Mouse (Mus musculus) large intestine, adult 2 months (tissue): ENCODE measurements around the gene Gzmm. TPM values are rescaled to one million over a fixed set of nuclear protein-coding genes. Genes with fewer than 3 reads are reported as not detected.

Source experiments
- DNase-seq: peaks from one replicate; pipeline ENCODE4 v3.0.0-alpha.2; 2012; ENCODE audit warnings: low read depth, low spot score
- WGBS: fragments of 180-500 bp; shearing (Covaris S2); methylation state at CpG from one replicate; pipeline ENCODE4 v1.1.7; 2018; 5-methylcytosine and 5-hydroxymethylcytosine counted together
- polyA plus RNA-seq: library from polyadenylated mRNA; depleted of rRNA; stranded (reverse); fragments of >200 nt; gene quantifications from 2 replicates; pipeline ENCODE4 v1.2.3, GENCODE M21; 2012

Gene Gzmm
- polyA plus RNA-seq, 1 experiment = 0.88 TPM

GRCm38 (mm10) chr10:79675346-79676035 lies 13.3 kb upstream of the Gzmm start:
- DNase-seq = no peak
- 82% methylated on average over 44 of the region's 44 CpGs for WGBS

GRCm38 (mm10) chr10:79680606-79681495 lies 8.0 kb upstream of the Gzmm start:
- no peak for DNase-seq
- 16% methylated on average over 11 of the region's 11 CpGs for WGBS

- WGBS = under 1% methylated on average over 81 of the region's 84 CpGs
Measured at GRCm38 (mm10) chr10:79681591-79682245, 7.1 kb upstream of the Gzmm start, which contains the start of gene Cdc34. Gene Cdc34 (plus strand): TSS chr10:79682195.

GRCm38 (mm10) chr10:79682551-79682915 lies 6.3 kb upstream of the Gzmm start:
- WGBS = under 1% methylated on average over 10 of the region's 10 CpGs
- DNase-seq = no peak

More at GRCm38 (mm10) chr10:79681591-79682245, 7.1 kb upstream of the Gzmm start, which contains the start of gene Cdc34:
- peak; percentile 91 for DNase-seq

GRCm38 (mm10) chr10:79682916-79683582 lies 5.8 kb upstream of the Gzmm start:
- under 1% methylated on average over 10 of the region's 10 CpGs for WGBS
- no peak for DNase-seq

GRCm38 (mm10) chr10:79683726-79684640 lies 4.8 kb upstream of the Gzmm start:
- WGBS = 70% methylated on average over 6 of the region's 6 CpGs
- DNase-seq = no peak

GRCm38 (mm10) chr10:79684770-79685600 lies 3.8 kb upstream of the Gzmm start:
- no peak for DNase-seq
- 94% methylated on average over 25 of the region's 25 CpGs for WGBS

GRCm38 (mm10) chr10:79686219-79686618 lies 2.6 kb upstream of the Gzmm start:
- WGBS = 92% methylated on average over 2 of the region's 2 CpGs
- DNase-seq = no peak

- WGBS = 91% methylated on average over 1 of the region's 1 CpGs
- DNase-seq = no peak
Measured at GRCm38 (mm10) chr10:79686691-79687090, 2.1 kb upstream of the Gzmm start.

GRCm38 (mm10) chr10:79687513-79687912 lies 1.3 kb upstream of the Gzmm start:
- no peak for DNase-seq
- WGBS = 87% methylated on average over 6 of the region's 6 CpGs

GRCm38 (mm10) chr10:79689178-79689577 lies 358 bp downstream of the Gzmm start:
- WGBS = 90% methylated on average over 3 of the region's 3 CpGs
- DNase-seq = no peak

GRCm38 (mm10) chr10:79691986-79692548 lies 3.2 kb downstream of the Gzmm start:
- no peak for DNase-seq
- 100% methylated on average over 2 of the region's 2 CpGs for WGBS

GRCm38 (mm10) chr10:79693580-79694378 lies 5.0 kb downstream of the Gzmm start:
- WGBS = 73% methylated on average over 12 of the region's 12 CpGs
- no peak for DNase-seq

- WGBS = 85% methylated on average over 6 of the region's 6 CpGs
Measured at GRCm38 (mm10) chr10:79694379-79694655, 5.5 kb downstream of the Gzmm start.

GRCm38 (mm10) chr10:79695231-79696128 lies 6.7 kb downstream of the Gzmm start:
- WGBS = 22% methylated on average over 13 of the region's 13 CpGs
- no peak for DNase-seq

More at GRCm38 (mm10) chr10:79694379-79694655, 5.5 kb downstream of the Gzmm start:
- DNase-seq = no peak

GRCm38 (mm10) chr10:79696129-79696651 lies 7.4 kb downstream of the Gzmm start:
- DNase-seq = peak; percentile 83
- 17% methylated on average over 9 of the region's 9 CpGs for WGBS
